Mouse (Mus musculus) ES-E14 (cell line): Measurements from ENCODE around the gene Fchsd2. TPM values are rescaled to one million over a fixed set of nuclear protein-coding genes. Genes with fewer than 3 reads are reported as not detected.

Source experiments
- DNase-seq: peaks from one replicate; pipeline ENCODE4 v3.0.0-alpha.2; 2013; ENCODE audit warnings: low read depth, low spot score
- H3K27ac ChIP-seq: 2 replicates; pipeline ENCODE4 v1.5.1; 2012; ENCODE audit warnings: low read depth, mild to moderate bottlenecking, low read length, moderate library complexity, mixed read lengths; ENCODE audit not compliant: poor library complexity, insufficient read depth, severe bottlenecking
- H3K36me3 ChIP-seq: 2 replicates; pipeline ENCODE4 v1.6.1; 2012; ENCODE audit warnings: mild to moderate bottlenecking, low read length, moderate library complexity, mixed read lengths; ENCODE audit not compliant: control insufficient read depth, poor library complexity, insufficient read depth, severe bottlenecking
- H3K4me1 ChIP-seq, 2 experiments: fragments of 150-350 bp in 1 of 2; sonication (generic) in 1 of 2; 2 replicates each; pipeline ENCODE4 v1.6.1; 2012; ENCODE audit warnings: low read length in 2 of 2, mild to moderate bottlenecking in 1 of 2, mixed read lengths in 1 of 2; ENCODE audit not compliant: control insufficient read depth in 2 of 2, insufficient read depth in 2 of 2, poor library complexity in 1 of 2
- H3K4me3 ChIP-seq, 2 experiments: fragments of 150-350 bp in 1 of 2; sonication (generic) in 1 of 2; 2 replicates each; pipeline ENCODE4 v1.5.1; 2012; ENCODE audit warnings: low read length in 2 of 2, low read depth in 1 of 2, mild to moderate bottlenecking in 1 of 2, mixed read lengths in 1 of 2; ENCODE audit not compliant: insufficient read depth in 1 of 2, poor library complexity in 1 of 2, severe bottlenecking in 1 of 2
- H3K9ac ChIP-seq: 2 replicates; pipeline ENCODE4 v1.6.1; 2012; ENCODE audit warnings: low read depth, mild to moderate bottlenecking, low read length, mixed read lengths; ENCODE audit not compliant: poor library complexity, insufficient read depth, severe bottlenecking
- H3K9me3 ChIP-seq: fragments of 150-350 bp; sonication (generic); 2 replicates; pipeline ENCODE4 v1.6.1; 2012; ENCODE audit warnings: low read depth, mild to moderate bottlenecking, low read length; ENCODE audit not compliant: control insufficient read depth, insufficient read depth
- CHD2 ChIP-seq: IDR thresholded peaks from 2 replicates; pipeline ENCODE4 v1.6.1; 2014; ENCODE audit warnings: mild to moderate bottlenecking, low read depth, low read length, inconsistent platforms
- HCFC1 ChIP-seq: IDR thresholded peaks from 2 replicates; pipeline ENCODE4 v1.6.1; 2012; ENCODE audit warnings: low read length, inconsistent platforms, borderline replicate concordance; ENCODE audit not compliant: insufficient read depth
- MAFK ChIP-seq: IDR thresholded peaks from 2 replicates; pipeline ENCODE4 v1.6.1; 2014; ENCODE audit warnings: mild to moderate bottlenecking, low read depth, low read length, inconsistent platforms; ENCODE audit not compliant: insufficient read depth
- ZC3H11A ChIP-seq: IDR thresholded peaks from 2 replicates; pipeline ENCODE4 v1.6.1; 2012; ENCODE audit warnings: low read depth, mild to moderate bottlenecking, inconsistent platforms, low read length, borderline replicate concordance
- ZNF384 ChIP-seq: IDR thresholded peaks from 2 replicates; pipeline ENCODE4 v1.6.1; 2012; ENCODE audit warnings: low read depth, low read length, inconsistent platforms
- in situ Hi-C, 2 experiments: fragments of 600-800 bp; cut with MboI; formaldehyde crosslinking; loops; one replicate each; pipeline ENCODE4 v1.15.1; 2025; ENCODE audit warnings: low sequenced_read_pairs in 2 of 2, inconsistent platforms in 1 of 2; ENCODE audit not compliant: unreplicated experiment in 2 of 2
- total RNA-seq: library from RNA; depleted of rRNA; stranded (reverse); fragments of 300-350 nt; gene quantifications from 2 replicates; pipeline ENCODE4 v1.2.3, GENCODE M21; 2012

The Fchsd2 gene
- total RNA-seq, 1 experiment = 11.1 TPM

DNA sequence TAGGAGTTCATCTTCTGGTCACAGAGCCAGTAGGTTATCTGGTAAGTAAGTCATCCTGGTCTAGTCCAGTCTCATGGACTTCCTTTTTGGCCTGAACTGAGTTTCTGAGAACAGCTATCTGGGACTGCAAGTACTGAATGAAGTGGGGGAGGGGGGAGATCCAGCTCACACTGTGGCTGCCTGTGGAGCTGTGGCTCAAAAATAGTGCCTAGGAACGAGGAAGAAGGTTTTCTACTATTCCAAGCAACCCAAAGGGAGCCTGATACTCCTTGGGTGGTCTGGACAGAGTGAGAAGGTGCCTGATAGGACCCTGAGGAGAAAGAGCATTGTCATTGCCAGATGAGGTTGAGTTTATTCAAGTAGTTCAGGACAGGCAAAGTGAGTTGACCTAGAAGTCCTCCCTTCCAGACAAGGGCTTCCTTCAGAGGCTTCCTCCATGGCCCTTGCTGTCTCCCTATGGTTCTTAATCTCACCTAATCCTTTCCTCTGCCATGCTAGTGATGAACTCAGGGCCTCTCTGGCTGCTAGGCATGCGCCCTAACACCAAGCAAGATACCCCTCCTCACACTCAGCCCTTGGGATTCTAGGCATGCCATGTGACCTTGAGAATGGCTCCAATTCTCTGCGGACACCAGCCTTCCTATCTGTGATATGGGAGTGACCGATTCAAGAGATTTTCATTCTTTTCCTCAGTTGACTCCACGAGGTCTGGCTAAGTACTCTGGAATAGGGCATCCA lies 14.6 kb downstream of the Fchsd2 start:
- DNase-seq = peak; percentile 13
- peak overlapping the region; percentile 81; the same call in 1 of the 2 replicates for H3K9ac ChIP-seq
- peaks cover 0 to 7% of the 10 kb centered on the region in 2 experiments for H3K4me1 ChIP-seq
- peak overlapping the region; percentile 62 to 88 for H3K4me3 ChIP-seq
- no peaks in the 10 kb centered on the region for H3K9me3 ChIP-seq
- H3K27ac ChIP-seq = no peak overlapping the region; the same call in 1 of the 2 replicates
- H3K36me3 ChIP-seq = no peaks in the 10 kb centered on the region
- in situ Hi-C loops = no loop called here
- TF ChIP-seq HCFC1 (no peak), ZC3H11A (no peak), CHD2 (no peak), ZNF384 (no peak), MAFK (no peak)

DNA sequence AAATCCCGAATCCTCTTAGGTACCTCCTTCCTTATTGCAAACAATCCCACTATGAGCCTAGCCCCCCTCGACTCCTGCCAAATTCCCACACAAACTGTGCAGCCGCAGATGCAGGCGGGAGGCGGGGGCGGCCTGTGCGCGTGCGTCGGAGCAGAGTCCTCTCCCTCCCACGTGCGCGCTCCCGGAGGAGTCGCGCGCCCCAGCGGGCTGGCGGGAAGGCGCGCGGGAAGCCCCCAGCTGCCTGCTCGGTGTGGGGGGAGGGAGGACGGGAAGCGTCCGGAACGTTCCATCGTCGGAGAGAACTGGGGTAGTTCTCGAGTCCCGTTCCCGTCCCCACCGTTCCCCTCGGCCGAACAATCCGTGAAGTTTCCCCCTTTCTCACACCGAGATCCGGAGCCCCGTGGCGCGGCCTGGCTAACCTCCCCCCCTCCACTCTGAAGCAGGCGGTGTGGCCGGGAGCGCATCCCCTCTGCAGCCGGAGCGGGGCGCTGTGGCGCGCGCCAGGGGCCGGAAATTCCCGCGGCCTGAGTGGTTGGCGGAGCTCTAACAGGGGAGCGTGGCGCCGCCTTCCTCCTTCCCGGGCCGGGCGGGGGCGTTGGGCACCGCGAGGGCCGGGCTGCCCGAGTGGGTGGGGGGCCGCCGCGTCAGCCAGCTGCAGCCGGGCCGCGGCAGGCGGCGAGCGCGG lies 15.4 kb downstream of the Fchsd2 start:
- Histone ChIP-seq H3K4me1 (peaks cover 0 to 7% of the 10 kb centered on the region in 2 experiments), H3K9ac (peak overlapping the region; percentile 81), H3K27ac (peak overlapping the region; percentile 73; the same call in 1 of the 2 replicates), H3K4me3 (peak overlapping the region; percentile 62 to 88), H3K36me3 (no peaks in the 10 kb centered on the region), H3K9me3 (no peaks in the 10 kb centered on the region)
- DNase-seq = peak; percentile 91
- TF ChIP-seq HCFC1 (peak; percentile 68; the same call in 1 of the 2 replicates), CHD2 (no peak; the same call in 1 of the 2 replicates)
- in situ Hi-C loops = no loop called here

DNA sequence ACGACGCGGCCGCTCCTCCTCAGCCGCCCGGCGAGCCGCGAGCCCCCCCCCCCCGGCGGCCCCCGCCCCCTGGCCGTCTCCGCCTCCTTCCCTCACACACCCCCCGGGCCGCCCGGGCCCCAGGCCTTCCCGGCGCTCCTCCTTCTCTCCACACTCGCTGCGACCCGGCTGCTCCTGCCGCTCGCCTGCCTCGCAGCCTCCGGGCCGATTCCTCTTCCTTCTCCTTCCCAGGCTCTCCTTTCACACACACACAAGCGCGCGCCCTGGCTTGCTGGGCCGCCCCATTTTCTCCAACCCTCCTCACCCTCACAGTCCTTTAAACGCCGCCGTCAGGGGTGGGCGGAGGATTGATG lies 16.0 kb downstream of the Fchsd2 start:
- no peaks in the 10 kb centered on the region for H3K36me3 ChIP-seq
- TF ChIP-seq CHD2 (no peak), ZNF384 (no peak), ZC3H11A (no peak)
- H3K27ac ChIP-seq = peak overlapping the region; percentile 73
- peaks cover 0 to 7% of the 10 kb centered on the region in 2 experiments for H3K4me1 ChIP-seq
- in situ Hi-C loops = no loop called here
- H3K9ac ChIP-seq = peak overlapping the region; percentile 85
- peak; percentile 34 for DNase-seq
- H3K4me3 ChIP-seq = peak overlapping the region; percentile 88 to 96
- H3K9me3 ChIP-seq = no peaks in the 10 kb centered on the region

DNA sequence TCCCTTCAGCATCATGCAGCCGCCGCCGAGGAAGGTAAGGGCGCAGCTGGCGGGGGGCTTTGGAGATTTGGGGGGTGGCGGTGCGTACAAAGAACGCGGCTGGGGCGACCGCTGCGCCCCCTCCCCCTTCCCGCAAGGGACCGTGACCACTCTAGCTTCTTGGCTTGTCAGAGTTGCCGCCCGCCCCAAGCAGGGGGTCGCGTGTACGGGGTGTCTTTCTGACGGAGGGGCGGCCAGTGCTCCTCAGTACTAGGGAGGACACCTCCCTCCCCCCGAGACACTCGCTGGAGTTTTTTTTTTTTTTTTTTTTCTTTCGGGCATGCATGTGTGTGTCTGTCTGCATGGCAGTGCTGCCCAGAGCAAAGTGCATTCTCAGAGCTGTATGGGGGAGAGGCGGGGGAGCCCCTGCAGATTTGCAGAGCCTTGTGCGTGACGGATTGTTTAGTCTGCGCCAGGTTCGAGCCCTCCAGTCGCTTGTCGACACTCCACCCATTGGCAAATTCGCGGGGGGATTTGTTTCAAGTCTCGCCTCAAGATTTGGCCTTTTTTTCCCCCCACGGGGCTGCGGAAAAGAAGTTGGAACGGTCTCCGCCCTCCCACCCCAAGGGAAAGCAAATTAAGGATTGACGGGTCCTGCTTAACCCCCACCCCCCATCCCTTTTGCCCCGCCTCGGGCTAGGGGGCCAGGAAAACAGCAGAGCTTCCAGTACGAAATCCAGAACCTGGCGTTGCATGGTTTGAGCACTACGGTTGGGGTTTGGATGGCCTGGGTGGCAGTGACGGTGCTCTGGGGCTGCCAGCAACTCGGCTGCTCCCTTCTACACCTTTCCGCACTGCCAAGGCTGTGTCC lies 16.6 kb downstream of the Fchsd2 start:
- in situ Hi-C loops = no loop called here
- Histone ChIP-seq H3K9ac (peak overlapping the region; percentile 85), H3K4me3 (peak overlapping the region; percentile 88 to 96), H3K9me3 (no peaks in the 10 kb centered on the region), H3K27ac (peak overlapping the region; percentile 73), H3K4me1 (peaks cover 0 to 7% of the 10 kb centered on the region in 2 experiments), H3K36me3 (no peaks in the 10 kb centered on the region)
- no peak for TF ChIP-seq ZC3H11A
- no peak for TF ChIP-seq HCFC1
- no peak for TF ChIP-seq MAFK
- no peak for TF ChIP-seq CHD2
- TF ChIP-seq ZNF384 = peak; percentile 92
- peak; percentile 9 for DNase-seq
